Mouse (Mus musculus): Measurements from ENCODE around the gene Muc1. TPM values are rescaled to one million over a fixed set of nuclear protein-coding genes. Genes with fewer than 3 reads are reported as not detected.

The Muc1 gene
- 0.44 and 1.7 TPM in 2 replicates for total RNA-seq (2017)

DNA sequence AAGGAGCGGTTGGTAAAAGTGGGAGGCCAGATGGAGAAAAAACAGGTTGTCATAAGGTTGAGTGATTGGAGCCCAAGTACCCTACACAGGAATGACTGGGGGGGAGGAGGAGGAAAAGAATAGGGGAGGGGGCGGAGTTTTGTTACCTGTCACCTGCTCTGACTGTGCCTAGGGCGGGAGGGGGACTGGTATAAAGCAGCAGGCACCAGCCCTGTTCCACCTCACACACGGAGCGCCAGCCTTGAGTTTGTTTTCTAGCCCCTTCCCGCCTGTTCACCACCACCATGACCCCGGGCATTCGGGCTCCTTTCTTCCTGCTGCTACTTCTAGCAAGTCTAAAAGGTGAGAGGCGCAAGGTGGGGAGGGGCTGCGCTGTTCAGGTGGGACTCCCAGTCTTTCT, at the start of gene Muc1:
Muc1 (plus strand) TSS at position 222 of the 400 bp plus-strand sequence.
- no peak for ATAC-seq (replicated peaks in 1 of 2; ENCODE audit: insufficient read depth in 1 of 2, low FRiP score in 2 of 2, low TSS enrichment in 1 of 2, low read depth in 1 of 2, poor library complexity in 2 of 2, severe bottlenecking in 2 of 2)

- ATAC-seq (replicated peaks in 1 of 2; ENCODE audit: insufficient read depth in 1 of 2, low FRiP score in 2 of 2, low TSS enrichment in 1 of 2, low read depth in 1 of 2, poor library complexity in 2 of 2, severe bottlenecking in 2 of 2), result no peak
Observed at GRCm38 (mm10) chr3:89181749-89182500, 46.9 kb upstream of the Muc1 start.

DNA sequence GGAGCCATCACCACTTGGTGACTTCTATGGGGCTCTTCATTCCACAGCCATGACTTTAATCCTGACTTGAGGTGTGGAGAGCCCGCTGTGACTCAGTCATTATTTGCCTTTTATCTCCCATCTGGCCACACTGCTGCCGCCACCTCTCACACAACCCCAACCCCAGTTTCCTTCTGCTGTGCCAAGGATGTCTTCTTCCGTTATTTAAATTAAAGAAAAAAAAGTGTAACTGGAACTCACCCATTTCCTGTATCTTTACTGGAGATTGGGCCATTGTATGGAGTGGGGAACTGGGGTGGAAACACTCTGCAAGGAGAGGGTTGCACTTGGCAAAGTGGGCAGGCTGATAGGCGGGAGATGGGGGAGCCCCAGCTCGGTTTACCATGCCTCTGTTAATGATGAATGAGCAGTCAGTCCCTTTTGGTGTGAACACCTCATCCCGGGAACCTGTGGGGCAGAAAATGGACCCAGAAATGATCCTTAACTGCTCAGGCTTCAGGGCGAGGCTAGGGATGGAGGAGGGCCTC, 46.3 kb upstream of the Muc1 start:
- ATAC-seq (replicated peaks in 1 of 2; ENCODE audit: insufficient read depth in 1 of 2, low FRiP score in 2 of 2, low TSS enrichment in 1 of 2, low read depth in 1 of 2, poor library complexity in 2 of 2, severe bottlenecking in 2 of 2), result no peak

DNA sequence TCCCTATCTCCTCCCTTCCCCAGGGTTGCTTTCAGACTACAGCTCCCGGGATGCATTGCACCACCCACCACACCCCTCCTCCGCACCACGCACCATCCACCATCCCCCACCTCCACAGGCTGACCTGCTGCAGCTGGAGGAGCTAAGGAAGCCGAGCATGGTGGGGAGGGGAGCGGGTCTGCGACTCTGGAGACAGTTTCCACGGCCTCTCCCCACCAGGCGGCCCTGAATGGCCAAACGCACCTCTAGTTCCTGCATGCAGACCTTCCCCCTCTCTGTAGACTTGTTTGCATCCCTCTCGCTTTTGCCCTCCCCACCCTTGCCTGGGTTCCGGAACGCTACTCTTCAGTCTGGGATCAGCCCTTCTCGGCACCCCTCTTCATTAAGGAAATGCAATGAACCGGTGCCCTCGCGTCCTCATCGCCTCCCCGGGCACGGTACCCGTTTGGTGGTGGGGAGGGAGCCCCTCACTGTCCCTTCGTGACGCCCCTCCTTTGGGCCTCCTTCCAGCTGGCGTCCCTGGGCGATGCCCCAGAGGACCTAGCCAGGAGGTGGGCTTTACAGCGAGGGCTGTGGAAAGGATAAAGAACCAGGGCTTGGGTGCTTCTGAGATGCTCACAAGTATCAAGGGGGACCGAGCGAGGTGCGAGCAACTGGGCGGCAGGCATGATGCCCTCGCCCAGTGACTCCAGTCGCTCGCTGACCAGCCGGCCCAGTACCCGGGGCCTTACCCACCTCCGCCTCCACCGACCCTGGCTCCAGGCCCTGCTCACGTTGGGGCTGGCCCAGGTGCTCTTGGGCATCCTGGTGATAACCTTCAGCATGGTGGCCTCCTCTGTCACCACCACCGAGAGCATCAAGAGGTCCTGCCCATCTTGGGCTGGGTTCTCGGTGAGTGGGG, 45.5 kb upstream of the Muc1 start, which contains the start of gene Fam189b:
Fam189b (plus strand) TSS at position 86 of the 901 bp plus-strand sequence.
- peak; percentile 87 to 93 for ATAC-seq (replicated peaks in 1 of 2; ENCODE audit: insufficient read depth in 1 of 2, low FRiP score in 2 of 2, low TSS enrichment in 1 of 2, low read depth in 1 of 2, poor library complexity in 2 of 2, severe bottlenecking in 2 of 2)

DNA sequence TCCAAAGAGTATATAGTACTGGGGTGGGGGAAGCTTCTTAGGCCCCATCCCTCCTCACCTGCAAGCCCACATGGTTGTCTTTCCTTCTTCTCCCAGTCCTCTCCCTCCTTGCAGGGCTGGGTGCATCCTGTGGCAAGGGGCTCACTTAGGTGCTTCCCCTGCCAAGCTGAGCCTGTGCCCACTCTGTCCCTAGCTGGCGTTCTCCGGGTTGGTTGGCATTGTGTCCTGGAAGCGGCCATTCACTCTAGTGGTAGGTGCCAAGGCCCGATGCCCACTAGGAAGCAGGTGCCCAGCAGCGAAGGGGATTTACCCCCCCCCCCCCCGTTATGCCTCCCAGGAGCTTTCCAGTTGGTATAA, 44.9 kb upstream of the Muc1 start:
- no peak for ATAC-seq (replicated peaks in 1 of 2; ENCODE audit: insufficient read depth in 1 of 2, low FRiP score in 2 of 2, low TSS enrichment in 1 of 2, low read depth in 1 of 2, poor library complexity in 2 of 2, severe bottlenecking in 2 of 2)

DNA sequence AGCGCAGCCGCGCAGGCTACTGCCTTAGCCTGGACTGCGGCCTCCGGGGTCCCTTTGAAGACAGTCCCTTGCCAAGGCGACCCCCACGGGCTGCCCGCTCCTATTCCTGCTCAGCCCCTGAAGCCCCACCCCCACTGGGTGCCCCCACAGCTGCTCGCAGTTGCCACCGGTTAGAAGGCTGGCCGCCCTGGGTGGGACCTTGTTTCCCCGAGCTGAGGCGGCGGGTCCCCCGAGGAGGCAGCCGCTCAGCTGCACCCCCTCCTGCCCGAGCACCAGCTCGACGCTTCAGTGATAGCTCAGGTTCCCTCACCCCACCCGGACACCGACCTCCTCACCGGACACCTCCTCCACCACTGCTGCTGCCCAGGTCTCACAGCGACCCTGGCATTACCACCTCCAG, 41.7 kb upstream of the Muc1 start:
- no peak for ATAC-seq (replicated peaks in 1 of 2; ENCODE audit: insufficient read depth in 1 of 2, low FRiP score in 2 of 2, low TSS enrichment in 1 of 2, low read depth in 1 of 2, poor library complexity in 2 of 2, severe bottlenecking in 2 of 2)

DNA sequence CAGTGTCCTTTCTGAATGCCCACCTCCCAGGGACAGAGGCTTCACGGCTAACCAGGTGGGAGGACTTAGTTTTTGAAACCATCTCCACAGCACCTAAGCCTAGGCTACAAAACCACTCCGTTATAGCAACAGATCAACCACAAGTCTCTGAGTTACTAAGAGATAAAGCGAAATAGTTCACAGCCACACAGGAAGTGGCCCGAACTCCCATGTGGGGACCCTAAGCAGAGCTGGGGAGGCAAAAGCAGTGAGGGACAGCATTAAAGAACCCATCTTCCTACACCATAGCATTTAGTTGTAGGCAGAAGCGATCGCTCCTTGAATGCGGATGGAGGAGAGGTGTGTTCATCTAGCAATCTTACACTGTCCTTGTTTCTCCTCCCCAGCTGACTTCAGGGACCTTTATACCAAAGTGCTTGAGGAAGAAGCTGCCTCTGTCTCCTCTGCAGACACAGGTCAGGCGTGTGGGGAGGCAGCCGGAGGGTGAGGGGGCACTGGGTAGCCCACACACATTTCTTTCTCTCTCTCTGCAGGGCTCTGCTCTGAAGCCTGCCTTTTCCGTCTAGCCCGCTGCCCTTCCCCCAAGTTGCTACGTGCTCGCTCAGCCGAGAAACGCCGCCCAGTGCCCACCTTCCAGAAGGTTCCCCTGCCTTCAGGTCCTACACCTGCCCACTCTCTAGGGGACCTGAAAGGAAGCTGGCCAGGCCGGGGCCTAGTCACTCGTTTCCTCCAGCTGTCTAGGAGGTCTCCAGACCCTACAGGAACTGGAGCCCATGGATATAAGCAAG, 41.0 kb upstream of the Muc1 start:
- ATAC-seq (replicated peaks in 1 of 2; ENCODE audit: insufficient read depth in 1 of 2, low FRiP score in 2 of 2, low TSS enrichment in 1 of 2, low read depth in 1 of 2, poor library complexity in 2 of 2, severe bottlenecking in 2 of 2), result no peak

GRCm38 (mm10) chr3:89188478-89188875, 40.4 kb upstream of the Muc1 start:
- no peak for ATAC-seq (replicated peaks in 1 of 2; ENCODE audit: insufficient read depth in 1 of 2, low FRiP score in 2 of 2, low TSS enrichment in 1 of 2, low read depth in 1 of 2, poor library complexity in 2 of 2, severe bottlenecking in 2 of 2)

- no peak for ATAC-seq (replicated peaks in 1 of 2; ENCODE audit: insufficient read depth in 1 of 2, low FRiP score in 2 of 2, low TSS enrichment in 1 of 2, low read depth in 1 of 2, poor library complexity in 2 of 2, severe bottlenecking in 2 of 2)
Observed at GRCm38 (mm10) chr3:89190436-89190835, 38.4 kb upstream of the Muc1 start.

GRCm38 (mm10) chr3:89193351-89193750, 35.5 kb upstream of the Muc1 start:
- ATAC-seq (replicated peaks in 1 of 2; ENCODE audit: insufficient read depth in 1 of 2, low FRiP score in 2 of 2, low TSS enrichment in 1 of 2, low read depth in 1 of 2, poor library complexity in 2 of 2, severe bottlenecking in 2 of 2), result no peak

DNA sequence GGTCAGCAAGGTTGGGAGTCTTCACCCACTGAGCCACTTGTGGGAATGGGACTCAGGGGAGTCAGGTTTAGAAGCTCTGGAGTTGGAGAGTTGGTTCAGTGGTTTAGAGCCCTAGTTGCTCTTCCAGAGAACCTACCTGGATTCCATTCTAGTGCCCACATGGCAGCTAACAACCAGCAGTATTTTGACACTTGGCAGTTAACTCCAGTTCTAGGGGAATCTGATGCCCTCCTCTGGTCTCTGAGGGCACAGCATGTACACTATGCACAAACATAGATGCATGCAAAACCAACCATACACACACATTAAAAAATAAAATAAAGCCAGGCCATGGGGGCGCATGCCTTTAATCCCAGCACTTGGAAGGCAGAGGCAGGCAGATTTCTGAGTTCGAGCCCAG, 35.0 kb upstream of the Muc1 start:
- ATAC-seq (replicated peaks in 1 of 2; ENCODE audit: insufficient read depth in 1 of 2, low FRiP score in 2 of 2, low TSS enrichment in 1 of 2, low read depth in 1 of 2, poor library complexity in 2 of 2, severe bottlenecking in 2 of 2), result 0 out of 4 replicates have a peak, but pooled peaks of 1 of the 2 experiments have one; percentile 26

- peak; percentile 98 to 99 for ATAC-seq (replicated peaks in 1 of 2; ENCODE audit: insufficient read depth in 1 of 2, low FRiP score in 2 of 2, low TSS enrichment in 1 of 2, low read depth in 1 of 2, poor library complexity in 2 of 2, severe bottlenecking in 2 of 2)
Observed at GRCm38 (mm10) chr3:89195979-89196877, 32.6 kb upstream of the Muc1 start.

DNA sequence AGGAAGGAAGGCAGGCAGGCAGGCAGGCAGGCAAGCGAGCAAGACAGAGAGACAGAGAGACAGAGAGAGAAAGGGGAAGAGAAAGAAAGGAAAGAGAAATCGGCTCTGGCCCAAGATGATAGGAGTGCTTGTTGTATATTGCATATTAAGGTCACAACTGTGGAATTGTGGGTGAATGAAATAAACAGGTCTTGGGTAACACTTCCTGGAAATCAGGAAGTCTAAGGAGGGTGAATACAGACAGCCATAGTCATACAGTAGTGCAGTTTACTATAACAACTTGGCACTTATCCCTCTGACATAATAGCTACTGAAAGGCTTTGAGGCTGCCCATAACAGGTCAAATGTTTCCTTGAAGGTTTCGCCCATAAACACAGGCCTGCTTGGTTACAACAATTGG, 29.0 kb upstream of the Muc1 start:
- ATAC-seq (replicated peaks in 1 of 2; ENCODE audit: insufficient read depth in 1 of 2, low FRiP score in 2 of 2, low TSS enrichment in 1 of 2, low read depth in 1 of 2, poor library complexity in 2 of 2, severe bottlenecking in 2 of 2), result no peak

DNA sequence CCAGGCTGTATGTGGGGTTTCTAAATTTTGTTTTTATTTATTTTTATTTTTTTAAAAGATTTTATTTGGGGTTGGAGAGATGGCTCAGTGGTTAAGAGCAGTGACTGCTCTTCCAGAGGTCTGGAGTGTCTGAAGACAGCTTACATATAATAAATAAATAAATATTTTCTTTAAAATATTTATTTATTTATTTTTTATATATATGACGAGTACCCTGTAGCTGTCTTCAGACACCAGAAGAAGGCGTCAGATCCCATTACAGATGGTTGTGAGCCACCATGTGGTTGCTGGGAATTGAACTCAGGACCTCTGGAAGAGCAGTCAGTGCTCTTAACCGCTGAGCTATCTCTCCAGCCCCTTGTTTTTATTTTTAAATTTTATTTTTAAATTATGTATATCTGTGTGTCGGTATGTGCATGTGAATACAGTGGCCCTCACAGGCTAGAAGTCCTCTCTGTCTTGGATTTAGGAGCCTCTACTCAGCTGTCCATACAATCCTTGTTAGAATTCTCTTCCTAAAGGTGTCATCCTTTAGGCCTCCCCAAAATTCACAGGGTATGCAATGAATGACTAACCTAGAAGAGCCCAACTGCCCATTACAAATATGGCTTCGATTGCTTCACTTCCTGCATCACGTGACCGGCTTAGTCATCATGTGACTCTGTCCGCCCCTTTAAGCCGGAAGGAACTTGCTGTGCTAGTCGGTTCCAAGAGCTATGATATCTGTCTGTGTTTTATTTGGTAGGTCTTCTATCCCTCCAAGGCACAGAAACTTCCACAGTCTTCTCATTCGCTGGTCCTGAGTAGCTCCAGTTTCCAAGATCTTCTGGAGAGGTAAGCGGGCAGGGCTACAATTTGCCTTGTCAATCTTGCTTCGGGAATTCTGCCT, 26.4 kb upstream of the Muc1 start, which contains the start of gene Gba:
Gba (plus strand) TSS at position 676 of the 889 bp plus-strand sequence.
- peak; percentile 88 to 89 for ATAC-seq (replicated peaks in 1 of 2; ENCODE audit: insufficient read depth in 1 of 2, low FRiP score in 2 of 2, low TSS enrichment in 1 of 2, low read depth in 1 of 2, poor library complexity in 2 of 2, severe bottlenecking in 2 of 2)

- no peak for ATAC-seq (replicated peaks in 1 of 2; ENCODE audit: insufficient read depth in 1 of 2, low FRiP score in 2 of 2, low TSS enrichment in 1 of 2, low read depth in 1 of 2, poor library complexity in 2 of 2, severe bottlenecking in 2 of 2)
Observed at GRCm38 (mm10) chr3:89203142-89203514, 25.7 kb upstream of the Muc1 start.

DNA sequence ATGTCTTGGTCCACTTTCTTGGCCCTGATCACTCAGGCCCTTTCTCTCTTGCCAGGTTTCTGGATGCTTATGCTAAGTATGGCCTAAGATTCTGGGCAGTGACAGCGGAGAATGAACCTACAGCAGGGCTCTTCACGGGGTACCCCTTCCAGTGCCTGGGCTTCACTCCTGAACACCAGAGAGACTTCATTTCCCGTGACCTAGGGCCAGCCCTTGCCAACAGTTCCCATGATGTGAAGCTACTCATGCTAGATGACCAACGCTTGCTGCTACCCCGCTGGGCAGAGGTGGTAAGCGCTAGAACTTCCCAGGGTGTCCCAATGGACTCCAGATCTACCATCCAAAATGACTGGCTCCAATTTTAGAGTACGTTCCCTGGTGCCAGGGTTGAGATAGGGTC, 22.8 kb upstream of the Muc1 start:
- ATAC-seq (replicated peaks in 1 of 2; ENCODE audit: insufficient read depth in 1 of 2, low FRiP score in 2 of 2, low TSS enrichment in 1 of 2, low read depth in 1 of 2, poor library complexity in 2 of 2, severe bottlenecking in 2 of 2), result no peak
